Mouse (Mus musculus): ENCODE measurements around the gene Tedc1. TPM values are rescaled to one million over a fixed set of nuclear protein-coding genes. Genes with fewer than 3 reads are reported as not detected.
A peak's percentile ranks its signal among the peaks of the same experiment; 100 is the strongest.

Gene Tedc1
- 32.3 and 32.9 TPM in 2 replicates for polyA plus RNA-seq (2016; fragmentation: Nextera tagmentation; extraction: Ambion mirVana)

DNA sequence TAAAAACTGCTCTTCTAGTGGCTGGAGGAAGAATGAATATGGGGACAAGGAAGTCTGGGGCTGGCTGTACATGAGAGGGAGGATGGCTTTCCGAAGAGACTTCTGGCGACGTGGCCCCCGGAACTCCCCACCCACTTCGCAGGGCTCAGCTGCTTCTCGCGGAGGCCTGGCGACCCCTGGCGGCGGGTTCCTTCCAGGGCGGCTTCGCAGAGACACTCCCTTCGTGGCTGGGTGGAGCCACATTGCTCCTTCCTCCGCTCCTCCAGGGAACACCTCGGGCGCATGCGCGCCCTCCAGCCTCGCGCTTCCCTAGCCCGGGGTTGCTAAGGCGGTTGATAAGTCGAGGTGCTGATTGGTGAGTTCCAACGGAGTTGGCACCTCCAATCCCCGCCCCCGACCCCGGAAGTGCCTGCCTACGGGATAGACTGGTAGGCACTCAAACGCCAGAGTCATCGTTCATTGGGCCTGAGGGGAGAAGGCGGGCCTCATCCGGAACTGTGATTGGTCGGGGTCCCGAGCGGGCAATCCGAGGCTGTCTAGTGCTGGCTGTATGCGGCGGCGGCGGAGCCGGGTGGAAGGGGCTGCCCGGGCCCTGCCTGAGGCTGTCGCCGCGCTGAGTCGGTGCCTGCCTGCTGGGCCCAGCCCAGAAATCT is at the start of gene Tedc1:
Tedc1 (plus strand) TSS at position 535 of the 653 bp plus-strand sequence.
- WGBS, result under 1% methylated on average over 46 of the region's 46 CpGs
- Histone ChIP-seq H3K27me3 (replicated peaks) (peaks cover 26% of the 10 kb centered on the region), H3K4me1 (peaks cover 33% of the 10 kb centered on the region), H3K27ac (peak within 1 kb of the TSS; percentile 38; the same call in 1 of the 2 replicates), H3K9me3 (no peaks in the 10 kb centered on the region), H3K36me3 (peaks cover 7% of the 10 kb centered on the region; the same call in 1 of the 2 replicates), H3K4me2 (replicated peaks) (peak within 1 kb of the TSS; percentile 83), H3K4me3 (peak within 1 kb of the TSS; percentile 58), H3K9ac (peak within 1 kb of the TSS; percentile 57)
- peak; percentile 96 for ATAC-seq (ENCODE audit: low FRiP score, low read depth)

DNA sequence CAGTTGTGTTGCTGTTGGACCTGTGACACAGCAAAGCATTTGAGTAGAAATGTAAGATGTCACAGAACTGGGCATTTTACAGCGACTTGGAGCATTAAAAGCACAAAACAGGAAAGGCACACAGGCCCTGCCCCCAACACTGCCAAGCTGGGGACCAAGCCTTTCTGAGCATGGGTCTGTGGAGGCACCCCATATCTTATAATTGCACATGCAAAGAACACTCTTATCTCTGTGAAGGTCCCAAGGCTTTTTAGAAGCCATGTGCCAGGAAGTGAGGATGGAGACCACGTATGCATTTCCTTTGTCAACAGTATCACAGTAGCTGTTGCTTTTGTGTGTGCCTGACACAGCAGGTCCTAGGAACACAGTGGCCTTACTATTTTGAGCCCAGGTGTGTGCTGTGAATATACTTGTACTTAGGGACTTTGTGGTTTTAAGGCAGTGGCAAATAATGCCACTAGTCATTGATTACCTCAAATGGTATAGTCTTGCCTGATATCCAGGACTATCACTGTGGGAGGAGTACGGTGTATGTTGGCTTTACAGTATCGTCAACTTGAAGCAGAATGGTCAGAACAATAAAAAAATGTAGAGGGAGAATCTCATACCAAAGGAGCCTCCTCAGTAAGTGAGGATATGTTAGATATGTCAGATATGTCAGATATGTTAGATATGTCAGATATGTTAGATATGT is 48.6 kb upstream of the Tedc1 start:
- Histone ChIP-seq H3K27ac (no peak overlapping the region), H3K4me3 (no peak overlapping the region), H3K36me3 (peaks cover 3% of the 10 kb centered on the region; the same call in 1 of the 2 replicates), H3K9me3 (no peaks in the 10 kb centered on the region), H3K4me2 (replicated peaks) (no peak overlapping the region), H3K9ac (no peak overlapping the region), H3K4me1 (peaks cover 5% of the 10 kb centered on the region; the same call in 1 of the 2 replicates), H3K27me3 (replicated peaks) (no peaks in the 10 kb centered on the region)
- no peak for ATAC-seq (ENCODE audit: low FRiP score, low read depth)
- 88% methylated on average over 4 of the region's 4 CpGs for WGBS

DNA sequence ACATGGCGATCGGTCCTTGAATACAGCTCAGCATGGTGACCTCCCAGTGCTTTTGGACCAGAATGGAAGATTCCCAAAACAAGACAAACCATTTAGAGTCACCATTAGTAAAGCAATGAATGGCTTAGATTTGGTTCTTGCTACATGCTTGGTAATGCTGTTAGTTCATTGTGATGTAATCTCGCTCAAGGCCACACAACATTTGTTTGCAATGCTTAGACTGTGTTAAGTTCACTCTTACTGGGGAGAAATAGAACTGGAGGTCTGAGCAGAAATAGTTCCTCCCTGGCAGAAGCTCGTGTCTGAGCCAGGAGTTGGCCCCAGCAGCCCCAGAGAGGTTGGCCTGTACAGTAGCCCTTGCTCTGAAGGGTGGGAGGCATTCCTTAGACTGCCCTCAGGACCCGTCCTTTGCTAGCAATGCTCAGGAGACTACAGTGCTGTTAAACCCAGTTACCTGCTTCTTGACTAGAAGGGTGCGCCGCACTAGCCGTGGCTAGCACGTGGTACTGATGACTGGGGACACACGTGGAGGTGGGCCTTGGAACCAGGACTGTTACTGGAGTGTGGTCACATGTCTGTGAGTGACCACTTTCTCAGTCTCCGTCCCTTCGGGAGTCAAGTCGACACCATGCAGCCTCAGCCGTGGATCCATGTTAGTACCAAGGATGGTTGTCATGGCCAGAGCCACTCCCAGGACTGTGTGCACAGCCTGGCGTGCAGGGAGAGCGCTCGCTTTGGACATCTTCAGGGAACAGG is 47.5 kb upstream of the Tedc1 start:
- no peak overlapping the region for H3K9ac ChIP-seq
- 89% methylated on average over 17 of the region's 17 CpGs for WGBS
- H3K36me3 ChIP-seq, result peaks cover 12% of the 10 kb centered on the region; the same call in 1 of the 2 replicates
- no peaks in the 10 kb centered on the region for H3K9me3 ChIP-seq
- ATAC-seq (ENCODE audit: low FRiP score, low read depth), result no peak
- H3K4me2 ChIP-seq (replicated peaks), result no peak overlapping the region
- peaks cover 5% of the 10 kb centered on the region; the same call in 1 of the 2 replicates for H3K4me1 ChIP-seq
- no peak overlapping the region for H3K4me3 ChIP-seq
- no peak overlapping the region for H3K27ac ChIP-seq
- no peaks in the 10 kb centered on the region for H3K27me3 ChIP-seq (replicated peaks)

DNA sequence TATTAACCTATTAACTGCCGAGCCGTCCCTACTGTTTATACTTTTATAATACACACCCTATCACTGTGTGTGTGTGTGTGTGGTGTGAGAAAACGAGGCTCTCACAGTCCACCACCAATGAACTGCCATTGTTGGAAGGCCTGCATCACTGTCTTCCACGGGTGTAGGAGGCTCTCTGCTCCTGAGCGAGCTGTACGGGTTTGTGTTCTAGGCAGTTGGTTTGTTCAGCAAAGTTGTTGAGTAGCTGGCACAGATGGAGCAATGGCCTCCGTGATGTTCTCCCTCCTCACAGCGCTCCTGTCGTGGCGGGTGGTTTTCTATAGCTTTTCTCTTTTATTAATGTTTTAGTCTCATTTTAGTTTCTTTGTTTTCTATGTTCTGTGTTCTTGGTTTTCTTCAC is 46.4 kb upstream of the Tedc1 start:
- H3K4me1 ChIP-seq, result peaks cover 5% of the 10 kb centered on the region; the same call in 1 of the 2 replicates
- no peaks in the 10 kb centered on the region for H3K9me3 ChIP-seq
- no peaks in the 10 kb centered on the region for H3K27me3 ChIP-seq (replicated peaks)
- H3K4me2 ChIP-seq (replicated peaks), result no peak overlapping the region
- 89% methylated on average over 10 of the region's 10 CpGs for WGBS
- no peak overlapping the region for H3K4me3 ChIP-seq
- ATAC-seq (ENCODE audit: low FRiP score, low read depth), result no peak
- H3K9ac ChIP-seq, result no peak overlapping the region
- H3K36me3 ChIP-seq, result peaks cover 23% of the 10 kb centered on the region
- H3K27ac ChIP-seq, result no peak overlapping the region

DNA sequence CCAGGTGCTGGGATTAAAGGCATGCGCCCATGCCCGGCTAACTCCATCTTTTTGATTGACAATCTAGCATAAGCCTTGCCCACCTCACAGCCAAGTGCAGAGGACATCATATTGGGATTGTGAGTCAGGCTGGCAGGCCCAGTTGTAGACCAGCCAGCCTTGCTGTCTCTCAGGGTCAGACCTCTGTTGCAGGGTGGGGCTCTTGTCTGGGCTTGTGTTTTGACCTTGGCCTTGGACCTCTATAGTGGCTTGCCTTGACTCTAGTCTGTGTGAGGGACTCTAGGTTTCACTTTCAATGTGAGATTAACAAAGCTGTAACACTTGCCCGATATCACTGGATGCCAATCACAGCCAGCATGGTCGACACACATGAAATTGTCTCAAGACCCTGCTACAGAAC is 42.1 kb upstream of the Tedc1 start:
- no peak overlapping the region for H3K4me2 ChIP-seq (replicated peaks)
- 97% methylated on average over 4 of the region's 4 CpGs for WGBS
- H3K4me1 ChIP-seq, result peaks cover 5% of the 10 kb centered on the region; the same call in 1 of the 2 replicates
- no peak overlapping the region for H3K9ac ChIP-seq
- H3K36me3 ChIP-seq, result peaks cover 56% of the 10 kb centered on the region
- H3K27me3 ChIP-seq (replicated peaks), result no peaks in the 10 kb centered on the region
- no peak overlapping the region for H3K4me3 ChIP-seq
- no peak overlapping the region for H3K27ac ChIP-seq
- no peaks in the 10 kb centered on the region for H3K9me3 ChIP-seq
- ATAC-seq (ENCODE audit: low FRiP score, low read depth), result no peak

DNA sequence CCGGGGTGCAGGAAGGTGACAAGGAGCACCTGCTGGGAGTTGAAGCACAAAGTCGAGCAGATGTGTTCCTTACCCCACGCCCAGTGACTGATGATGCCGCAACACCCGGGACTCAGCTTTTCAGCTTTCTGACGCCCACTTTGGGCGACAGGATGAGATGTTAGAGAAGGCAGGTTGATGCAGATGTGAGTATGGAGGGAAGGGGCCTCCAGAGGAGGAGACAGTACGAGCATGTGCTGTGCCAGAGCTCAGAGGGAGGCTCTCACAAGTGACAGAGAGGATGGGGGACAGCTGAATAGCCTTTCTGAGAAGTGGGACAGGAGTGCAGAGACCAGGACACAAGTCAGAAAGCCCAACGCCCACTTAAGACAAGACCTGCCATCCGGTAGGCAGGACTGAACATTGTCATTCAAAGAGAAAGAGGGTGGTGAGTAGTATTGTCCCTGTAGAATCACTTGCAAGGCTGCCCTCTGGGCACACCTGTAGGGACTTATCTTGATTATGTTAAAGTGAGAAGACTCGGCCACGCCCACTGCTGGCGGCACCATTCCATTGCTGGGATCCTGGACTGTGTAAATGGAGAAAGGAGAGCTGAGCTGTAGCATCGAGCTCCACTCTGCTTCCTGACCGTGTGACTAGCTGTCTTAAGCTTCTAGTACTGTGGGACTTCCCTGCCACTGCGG is 41.2 kb upstream of the Tedc1 start:
- Histone ChIP-seq H3K4me2 (replicated peaks) (no peak overlapping the region), H3K4me3 (no peak overlapping the region), H3K27me3 (replicated peaks) (no peaks in the 10 kb centered on the region), H3K27ac (no peak overlapping the region), H3K4me1 (no peaks in the 10 kb centered on the region), H3K9me3 (no peaks in the 10 kb centered on the region), H3K9ac (no peak overlapping the region), H3K36me3 (peaks cover 60% of the 10 kb centered on the region)
- WGBS, result 89% methylated on average over 16 of the region's 16 CpGs
- no peak for ATAC-seq (ENCODE audit: low FRiP score, low read depth)

DNA sequence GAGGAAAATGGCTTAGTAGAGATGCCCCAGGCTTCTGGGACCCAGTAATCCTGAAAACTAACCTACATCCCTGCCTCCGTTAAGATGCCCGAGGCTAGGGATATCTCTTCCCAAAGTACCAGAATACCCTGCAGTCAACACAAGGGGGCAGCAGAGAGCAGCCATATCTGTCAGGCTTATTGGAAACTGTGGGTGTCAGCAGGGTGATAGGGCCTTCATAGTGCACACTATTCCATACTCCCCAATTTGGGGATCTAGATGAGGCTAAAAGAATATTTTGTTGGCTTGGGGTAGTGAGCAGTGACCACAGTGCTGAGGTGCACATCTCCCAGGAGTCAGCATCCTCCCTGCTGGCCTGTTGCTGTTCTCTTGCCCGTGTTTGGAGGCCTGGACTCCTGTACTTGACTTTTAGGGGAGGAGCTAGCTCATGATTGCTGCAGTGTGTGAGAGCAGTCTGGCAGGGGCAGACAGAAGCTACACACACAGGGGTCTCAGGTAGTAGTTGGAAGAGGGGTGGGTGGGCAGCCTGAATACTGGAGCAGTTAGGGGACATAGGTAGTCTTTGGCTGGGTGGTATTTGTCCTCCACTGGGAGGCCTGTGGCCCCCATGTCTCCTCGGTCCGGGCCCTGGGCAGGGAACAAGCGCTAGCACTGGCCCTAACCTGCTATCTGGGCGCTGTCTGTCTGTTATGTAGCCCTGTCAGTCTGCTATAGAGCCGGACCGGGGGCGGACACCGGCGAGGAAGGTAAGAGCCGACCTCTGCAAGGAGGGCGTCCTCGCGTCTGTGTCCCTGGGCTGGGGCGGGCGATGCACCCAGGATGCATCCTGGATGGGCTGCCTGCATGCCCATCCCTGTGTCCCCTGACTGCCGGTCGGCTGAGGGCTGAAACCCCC is 36.5 kb upstream of the Tedc1 start:
- H3K9ac ChIP-seq, result 0 out of 2 replicates have a peak overlapping the region, but pooled peaks have one; percentile 17
- no peak overlapping the region for H3K4me2 ChIP-seq (replicated peaks)
- H3K36me3 ChIP-seq, result peaks cover 85% of the 10 kb centered on the region
- H3K27me3 ChIP-seq (replicated peaks), result no peaks in the 10 kb centered on the region
- no peak overlapping the region for H3K4me3 ChIP-seq
- 87% methylated on average over 20 of the region's 20 CpGs for WGBS
- no peaks in the 10 kb centered on the region for H3K9me3 ChIP-seq
- H3K4me1 ChIP-seq, result no peaks in the 10 kb centered on the region
- H3K27ac ChIP-seq, result no peak overlapping the region
- ATAC-seq (ENCODE audit: low FRiP score, low read depth), result peak; percentile 62; the same call in 1 of the 2 replicates

DNA sequence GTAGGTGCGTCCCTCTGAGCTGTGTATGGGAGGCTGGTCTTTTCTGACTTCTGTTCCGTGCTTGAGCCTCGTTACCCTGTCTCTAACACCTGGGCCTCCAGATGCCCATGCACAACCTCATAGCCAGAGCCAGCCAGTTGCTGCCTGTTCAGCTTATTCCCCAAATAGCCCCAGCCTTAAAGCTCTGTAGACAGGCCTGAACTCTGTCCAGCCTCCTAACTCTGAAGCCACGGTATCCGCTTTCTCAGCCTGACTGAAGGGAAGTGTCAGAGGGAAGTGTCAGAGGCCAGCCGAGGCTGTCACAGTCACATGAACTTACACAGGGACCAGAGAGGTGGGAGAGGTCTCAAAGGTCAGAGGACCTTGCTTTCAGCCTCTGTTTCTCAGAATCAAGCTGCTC is 31.5 kb upstream of the Tedc1 start:
- Histone ChIP-seq H3K36me3 (peaks cover 99% of the 10 kb centered on the region), H3K4me2 (replicated peaks) (no peak overlapping the region), H3K27me3 (replicated peaks) (no peaks in the 10 kb centered on the region), H3K4me3 (no peak overlapping the region), H3K27ac (no peak overlapping the region), H3K9ac (no peak overlapping the region), H3K9me3 (no peaks in the 10 kb centered on the region), H3K4me1 (no peaks in the 10 kb centered on the region)
- no peak for ATAC-seq (ENCODE audit: low FRiP score, low read depth)
- WGBS, result 94% methylated on average over 6 of the region's 6 CpGs

DNA sequence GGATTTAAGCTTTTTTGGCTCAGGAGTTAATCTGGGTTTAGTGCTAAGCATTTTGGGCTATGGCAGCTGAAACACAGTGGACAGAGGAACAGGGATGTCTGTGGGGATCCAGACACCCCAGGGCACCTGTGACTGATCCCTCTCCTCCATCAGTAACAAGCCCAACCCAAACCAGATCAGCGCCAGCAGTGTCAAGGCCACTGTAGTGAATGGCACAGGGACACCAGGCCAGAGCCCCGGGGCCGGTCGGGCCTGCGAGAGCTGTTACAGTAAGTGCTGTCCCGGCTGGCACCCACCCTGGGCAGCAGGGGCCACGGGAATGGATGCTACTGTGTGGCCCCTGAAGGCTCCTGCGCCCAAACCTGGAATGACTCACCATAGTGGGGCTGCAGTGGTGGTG is 25.5 kb upstream of the Tedc1 start:
- Histone ChIP-seq H3K9me3 (no peaks in the 10 kb centered on the region), H3K4me2 (replicated peaks) (no peak overlapping the region), H3K4me1 (no peaks in the 10 kb centered on the region), H3K27ac (no peak overlapping the region), H3K27me3 (replicated peaks) (no peaks in the 10 kb centered on the region), H3K9ac (no peak overlapping the region), H3K36me3 (peaks cover 100% of the 10 kb centered on the region), H3K4me3 (no peak overlapping the region)
- ATAC-seq (ENCODE audit: low FRiP score, low read depth), result no peak
- WGBS, result 92% methylated on average over 8 of the region's 8 CpGs

DNA sequence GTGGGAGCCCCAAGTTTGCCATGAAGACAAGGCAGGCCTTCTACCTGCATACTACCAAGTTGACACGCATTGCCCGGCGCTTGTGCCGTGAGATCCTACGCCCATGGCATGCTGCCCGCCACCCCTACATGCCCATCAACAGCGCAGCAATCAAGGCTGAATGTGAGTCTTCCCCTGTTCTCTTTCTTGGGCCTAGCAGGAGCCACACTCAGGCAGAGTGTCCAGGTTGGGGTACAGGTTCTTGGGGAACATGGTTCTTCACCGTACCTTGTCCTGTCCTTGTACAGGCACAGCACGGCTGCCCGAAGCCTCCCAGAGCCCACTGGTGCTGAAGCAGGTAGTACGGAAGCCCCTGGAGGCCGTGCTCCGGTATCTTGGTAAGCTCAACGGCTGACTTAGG is 24.6 kb upstream of the Tedc1 start:
- Histone ChIP-seq H3K4me3 (no peak overlapping the region), H3K36me3 (peaks cover 100% of the 10 kb centered on the region), H3K9ac (no peak overlapping the region), H3K4me2 (replicated peaks) (no peak overlapping the region), H3K27me3 (replicated peaks) (no peaks in the 10 kb centered on the region), H3K4me1 (no peaks in the 10 kb centered on the region), H3K9me3 (no peaks in the 10 kb centered on the region), H3K27ac (no peak overlapping the region)
- WGBS, result 97% methylated on average over 14 of the region's 14 CpGs
- no peak for ATAC-seq (ENCODE audit: low FRiP score, low read depth)

DNA sequence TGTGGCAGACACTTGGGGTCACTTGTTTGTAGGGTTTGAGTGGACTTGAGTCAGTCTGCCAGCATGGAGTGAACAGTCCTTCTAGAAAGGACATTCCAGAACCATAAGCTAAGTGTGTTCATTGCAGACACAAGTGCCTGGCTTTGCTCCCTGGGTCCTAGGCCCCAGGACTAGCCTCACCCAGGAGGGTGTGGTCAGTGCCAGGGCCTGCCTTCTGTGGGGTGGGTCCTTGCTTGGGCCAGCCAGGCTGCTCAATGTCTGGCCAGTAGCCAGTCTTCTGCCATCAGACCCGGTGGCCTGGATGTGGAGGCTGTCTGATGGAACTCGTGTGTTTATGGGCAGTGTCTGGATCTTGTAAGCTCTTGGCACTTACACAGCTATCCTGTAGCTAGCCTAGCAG is 23.7 kb upstream of the Tedc1 start:
- Histone ChIP-seq H3K4me2 (replicated peaks) (no peak overlapping the region), H3K36me3 (peaks cover 100% of the 10 kb centered on the region), H3K9me3 (no peaks in the 10 kb centered on the region), H3K4me3 (no peak overlapping the region), H3K9ac (no peak overlapping the region), H3K4me1 (no peaks in the 10 kb centered on the region), H3K27ac (no peak overlapping the region), H3K27me3 (replicated peaks) (no peaks in the 10 kb centered on the region)
- ATAC-seq (ENCODE audit: low FRiP score, low read depth), result no peak
- WGBS, result 86% methylated on average over 2 of the region's 2 CpGs
